Mouse (Mus musculus) G1E (cell line): ENCODE measurements around the gene En1.

Experiments used
- CTCF ChIP-seq: IDR thresholded peaks from 2 replicates; pipeline ENCODE4 v1.5.1; 2012; ENCODE audit warnings: low read depth, low read length, inconsistent platforms, mixed read lengths
- GATA1 ChIP-seq: IDR thresholded peaks from 2 replicates; pipeline ENCODE4 v1.6.1; 2012; ENCODE audit warnings: borderline replicate concordance, low read length, inconsistent platforms, mixed read lengths
- GATA2 ChIP-seq: IDR thresholded peaks from 2 replicates; pipeline ENCODE4 v1.6.1; 2012; ENCODE audit warnings: low read depth, low read length, inconsistent platforms, borderline replicate concordance
- POLR2AphosphoS5 ChIP-seq: IDR thresholded peaks from 2 replicates; pipeline ENCODE4 v1.6.1; 2012; ENCODE audit warnings: low read depth, low read length, inconsistent platforms; ENCODE audit not compliant: insufficient replicate concordance
- TAL1 ChIP-seq: conservative IDR thresholded peaks from 2 replicates; pipeline ENCODE4 v1.6.1; 2012; ENCODE audit warnings: low read depth, low read length, inconsistent platforms, mixed read lengths

- TF ChIP-seq CTCF: no peak
- no peak for TF ChIP-seq GATA1
- TF ChIP-seq TAL1: no peak
- TF ChIP-seq POLR2AphosphoS5: no peak
- TF ChIP-seq GATA2: no peak
Observed at GRCm38 (mm10) chr1:120627622-120628001, 25.4 kb downstream of the En1 start.
